Mouse (Mus musculus) T-helper 2 cell (primary cell): ENCODE data around the gene Zgpat.

Experiments used
- in situ Hi-C: fragments of 300-600 bp; cut with MboI, MseI; formaldehyde crosslinking; loops from one replicate; pipeline ENCODE4 v1.15.1; 2025; ENCODE audit warnings: high pct_unique_total_duplicates

Gene Zgpat

DNA sequence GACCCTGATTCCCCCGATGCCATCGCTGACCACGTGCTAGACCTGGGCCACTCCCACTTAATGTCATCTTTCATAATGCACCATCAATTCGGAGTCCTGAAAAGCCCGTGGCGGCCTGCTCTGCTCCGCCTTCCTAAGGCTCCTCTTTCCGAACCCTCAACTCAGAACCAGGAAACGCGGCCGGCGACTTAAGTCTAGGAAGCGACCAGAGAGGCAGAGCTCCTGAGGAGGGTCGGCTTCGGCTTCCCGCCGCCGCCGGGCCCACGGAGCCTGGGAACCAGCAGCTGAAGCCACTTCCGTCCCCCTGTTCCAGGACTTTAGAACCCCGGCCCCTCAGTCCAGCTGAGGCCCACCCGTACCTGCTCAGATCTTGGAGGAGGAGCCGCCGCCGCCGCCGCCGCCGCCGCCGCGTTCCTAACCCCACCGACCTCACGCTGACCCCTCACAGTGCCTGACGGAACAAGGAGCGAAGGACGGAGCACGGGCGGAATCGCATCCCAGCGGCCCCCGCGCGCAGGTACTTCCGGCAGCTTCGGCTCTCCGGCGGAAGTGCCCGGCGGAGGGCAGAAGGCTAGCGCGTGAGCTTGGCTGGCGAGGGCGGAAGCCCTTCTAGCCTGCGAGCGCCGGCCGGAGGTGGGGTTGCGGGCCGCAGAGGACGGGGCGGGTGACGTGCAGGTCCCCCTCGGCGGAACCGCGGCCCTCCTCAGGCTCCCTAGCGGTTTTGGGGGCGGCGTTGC lies at the start of gene Zgpat, which contains the start of gene Arfrp1:
Zgpat (plus strand) TSS at position 69 of the 737 bp plus-strand sequence.
Arfrp1 (minus strand) TSS at position 545 of the 737 bp plus-strand sequence.
- in situ Hi-C loops, result no loop called here

DNA sequence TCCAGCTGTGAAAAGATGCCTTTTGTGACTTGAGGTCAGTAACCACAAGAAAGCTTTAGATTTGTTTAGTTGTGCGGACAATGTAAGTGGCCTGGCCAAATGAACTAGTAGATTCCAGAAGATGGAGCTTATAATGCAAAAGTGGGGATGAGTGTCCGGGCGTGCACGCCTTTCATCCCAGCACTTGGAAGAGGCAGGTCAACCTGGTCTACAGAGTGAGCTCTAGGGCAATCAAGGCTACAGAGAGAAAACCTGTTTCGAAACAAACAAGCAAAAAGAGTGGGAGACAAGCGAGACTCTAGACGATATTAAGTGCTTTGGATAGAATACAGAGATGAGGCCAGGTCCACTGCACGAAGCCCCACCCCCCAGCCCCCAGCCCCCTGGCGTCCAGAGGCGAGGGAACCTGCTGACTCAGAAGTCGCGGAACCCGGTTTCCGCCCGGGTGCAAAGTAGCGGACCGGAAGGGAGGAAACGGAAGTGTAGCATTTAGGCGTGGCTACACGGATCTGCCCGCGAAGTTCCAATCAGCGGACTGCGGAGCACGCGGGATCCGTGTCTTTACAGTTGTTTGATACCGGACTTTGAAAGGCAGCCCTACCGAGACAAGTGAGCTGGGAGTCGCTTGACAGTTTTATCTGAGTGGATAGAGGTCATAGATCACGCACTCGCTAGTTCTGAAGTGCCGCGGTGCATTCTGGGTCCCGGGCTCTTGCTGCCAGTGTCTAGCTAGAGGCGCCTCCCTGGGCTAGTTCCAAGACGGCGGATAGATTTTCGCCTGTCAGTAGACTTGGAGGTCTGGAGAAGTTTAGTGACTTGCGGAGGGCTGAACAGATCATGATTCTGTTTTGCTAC lies 45.3 kb upstream of the Zgpat start, which contains the start of gene Rtel1:
Rtel1 (plus strand) TSS at position 492 of the 855 bp plus-strand sequence.
- in situ Hi-C loops, result no loop called here

DNA sequence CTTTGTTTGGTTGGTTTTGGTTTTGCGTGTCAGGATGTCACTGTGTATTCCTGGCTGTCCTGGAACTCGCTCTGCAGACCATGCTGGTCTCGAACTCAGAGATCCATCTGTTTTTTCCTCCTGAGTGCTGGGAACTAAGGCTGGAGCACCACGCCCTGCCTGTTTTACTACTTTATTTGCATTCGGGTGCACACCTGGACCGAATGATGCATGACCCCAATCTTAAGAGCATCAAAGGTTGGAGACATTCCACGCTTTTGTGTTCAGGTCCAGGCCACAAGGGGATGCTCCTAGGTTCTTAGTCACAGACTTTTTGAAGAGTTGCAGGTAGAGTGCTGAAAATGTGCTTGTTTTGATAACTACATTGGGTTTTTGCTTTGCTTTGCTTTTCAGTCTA lies 44.6 kb upstream of the Zgpat start:
- in situ Hi-C loops, result no loop called here

- in situ Hi-C loops, result no loop called here
Observed at GRCm38 (mm10) chr2:181322136-181322535, 42.6 kb upstream of the Zgpat start.

DNA sequence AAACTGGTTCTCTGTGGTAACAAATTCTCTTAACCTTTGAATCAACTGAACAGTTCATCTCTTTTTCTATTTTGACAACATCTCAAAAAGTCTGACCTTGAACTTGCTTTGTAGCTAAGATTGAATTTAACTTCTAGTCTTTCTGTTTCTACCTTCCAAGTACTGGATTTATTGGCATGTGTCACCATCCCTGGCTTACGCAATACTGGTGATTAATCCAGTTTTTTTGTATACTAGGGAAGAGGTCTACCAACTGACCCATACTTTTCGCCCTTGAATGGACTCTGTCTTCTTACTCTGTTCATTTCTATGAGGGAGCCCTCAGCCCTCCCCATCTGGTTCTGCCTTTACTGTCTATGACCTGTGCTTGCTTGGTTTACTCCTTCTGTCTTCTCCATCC lies 38.6 kb upstream of the Zgpat start:
- in situ Hi-C loops, result no loop called here

GRCm38 (mm10) chr2:181332542-181332941 lies 32.2 kb upstream of the Zgpat start:
- in situ Hi-C loops, result no loop called here

- in situ Hi-C loops, result no loop called here
Observed at GRCm38 (mm10) chr2:181334023-181334422, 30.7 kb upstream of the Zgpat start.

DNA sequence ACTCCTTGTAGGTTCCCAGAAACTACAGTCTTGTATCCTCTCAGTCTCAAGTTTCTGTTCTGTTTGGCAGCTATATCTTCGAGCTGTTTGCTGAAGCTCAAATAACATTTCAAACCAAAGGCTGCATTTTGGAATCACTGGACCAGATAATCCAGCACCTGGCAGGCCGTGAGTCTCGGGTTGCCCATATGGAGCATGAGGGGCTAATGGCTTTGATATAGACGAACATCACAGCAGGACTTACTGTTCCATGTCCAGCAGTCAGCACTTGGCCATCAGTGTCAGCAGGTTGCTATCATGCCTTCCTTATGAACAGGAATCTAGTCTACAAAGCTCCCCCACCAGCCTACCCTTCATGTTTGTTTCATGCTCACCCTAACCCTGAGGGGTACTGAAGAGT lies 24.3 kb upstream of the Zgpat start:
- in situ Hi-C loops, result no loop called here

- in situ Hi-C loops, result no loop called here
Observed at GRCm38 (mm10) chr2:181342766-181343165, 22.0 kb upstream of the Zgpat start.

- in situ Hi-C loops, result no loop called here
Observed at GRCm38 (mm10) chr2:181356780-181357179, 7.9 kb upstream of the Zgpat start.

- in situ Hi-C loops, result no loop called here
Observed at GRCm38 (mm10) chr2:181363946-181364345, 782 bp upstream of the Zgpat start.

GRCm38 (mm10) chr2:181364487-181364859 lies 255 bp upstream of the Zgpat start:
- in situ Hi-C loops, result no loop called here

DNA sequence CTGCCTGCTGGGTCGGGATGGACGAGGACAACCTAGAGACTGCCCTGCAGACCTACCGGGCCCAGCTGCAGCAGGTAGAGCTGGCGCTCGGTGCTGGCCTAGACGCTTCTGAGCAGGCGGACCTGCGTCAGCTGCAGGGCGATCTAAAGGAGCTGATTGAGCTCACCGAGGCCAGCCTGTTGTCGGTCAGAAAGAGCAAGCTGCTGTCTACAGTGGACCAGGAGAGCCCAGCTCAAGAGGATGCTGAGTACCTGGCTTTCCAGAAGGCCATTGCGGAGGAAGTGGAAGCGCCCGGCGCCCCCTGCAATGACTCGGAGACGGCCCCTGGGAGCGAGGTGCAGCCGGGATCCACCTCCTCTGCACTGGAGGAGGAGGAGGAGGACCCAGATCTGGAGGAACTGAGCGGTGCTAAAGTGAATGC lies 937 bp downstream of the Zgpat start:
- in situ Hi-C loops, result no loop called here

- in situ Hi-C loops, result no loop called here
Observed at GRCm38 (mm10) chr2:181370001-181370400, 5.3 kb downstream of the Zgpat start.

DNA sequence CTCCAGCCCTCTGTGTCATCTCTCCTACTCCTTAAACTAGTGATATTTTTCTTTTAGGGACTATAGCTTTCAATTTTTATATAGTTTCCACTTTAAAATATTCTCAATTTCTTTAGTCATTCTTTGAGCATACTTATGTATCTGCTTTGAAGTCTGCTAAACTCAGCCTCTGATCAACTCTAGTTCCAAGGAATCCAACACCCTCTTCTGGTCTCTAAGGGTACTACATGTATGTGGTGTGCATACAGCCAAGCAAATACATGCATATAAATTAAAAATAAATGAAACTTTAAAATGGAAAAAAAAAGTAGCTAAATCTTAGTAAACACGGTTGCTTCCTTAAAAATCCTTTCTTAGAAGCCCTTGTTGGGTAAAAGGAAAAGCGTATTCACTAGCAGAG lies 11.1 kb downstream of the Zgpat start:
- in situ Hi-C loops, result loop anchor here (25.0 kb wide), 1 partner anchor 112 kb away; the partner anchor contains the start of genes Abhd16b and Tpd52l2

DNA sequence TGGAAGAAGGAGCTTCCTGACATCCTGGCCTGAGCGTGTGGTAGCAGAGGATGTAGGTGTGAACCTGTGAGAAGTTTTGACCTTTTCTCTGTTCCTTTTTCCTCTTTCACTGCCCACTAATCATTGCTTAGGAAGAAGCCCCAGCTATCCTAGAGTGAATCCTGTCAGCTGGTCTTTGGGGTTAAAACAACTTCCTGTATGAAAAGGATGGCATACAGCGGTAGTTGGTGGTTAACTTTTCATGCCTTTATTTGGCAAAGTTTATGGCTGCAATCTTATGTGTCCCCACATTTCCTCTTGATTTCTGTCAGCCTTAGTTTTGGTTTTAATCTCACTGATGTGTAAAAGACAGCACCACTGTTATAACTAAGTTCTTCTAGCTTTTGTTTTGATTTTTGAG lies 12.5 kb downstream of the Zgpat start:
- in situ Hi-C loops, result loop anchor here (25.0 kb wide), 1 partner anchor 110 kb away; the partner anchor contains the start of genes Abhd16b and Tpd52l2

GRCm38 (mm10) chr2:181378701-181379100 lies 14.0 kb downstream of the Zgpat start:
- in situ Hi-C loops, result loop anchor here (25.0 kb wide), 1 partner anchor 109 kb away; the partner anchor contains the start of genes Abhd16b and Tpd52l2

GRCm38 (mm10) chr2:181379778-181380177 lies 15.1 kb downstream of the Zgpat start, which contains the start of gene Lime1:
Gene Lime1, plus strand, starts transcription at chr2:181380078.
- in situ Hi-C loops, result loop anchor here (25.0 kb wide), 1 partner anchor 108 kb away; the partner anchor contains the start of genes Abhd16b and Tpd52l2

DNA sequence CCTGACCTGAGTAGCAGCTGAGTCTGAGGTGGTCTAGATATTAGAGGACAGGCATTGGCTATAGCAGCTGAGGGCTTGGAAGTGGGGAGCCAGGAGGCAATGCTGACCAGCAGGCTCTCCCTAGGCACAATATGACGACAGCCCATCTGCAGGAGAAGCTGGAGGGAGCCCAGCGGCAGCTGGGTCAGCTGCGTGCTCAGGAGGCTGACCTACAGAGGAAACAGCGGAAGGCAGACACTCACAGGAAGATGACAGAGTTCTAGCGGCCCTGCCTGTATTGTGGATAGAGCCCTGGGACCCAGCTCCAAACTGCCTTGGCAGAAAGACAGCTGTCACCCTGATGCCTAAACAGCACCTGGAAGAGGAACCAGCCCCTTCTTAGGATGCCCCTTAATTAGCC lies 15.5 kb downstream of the Zgpat start:
- in situ Hi-C loops, result loop anchor here (25.0 kb wide), 1 partner anchor 107 kb away; the partner anchor contains the start of genes Abhd16b and Tpd52l2

- in situ Hi-C loops, result loop anchor here (25.0 kb wide), 1 partner anchor 106 kb away; the partner anchor contains the start of genes Abhd16b and Tpd52l2
Observed at GRCm38 (mm10) chr2:181381107-181381506, 16.4 kb downstream of the Zgpat start.

DNA sequence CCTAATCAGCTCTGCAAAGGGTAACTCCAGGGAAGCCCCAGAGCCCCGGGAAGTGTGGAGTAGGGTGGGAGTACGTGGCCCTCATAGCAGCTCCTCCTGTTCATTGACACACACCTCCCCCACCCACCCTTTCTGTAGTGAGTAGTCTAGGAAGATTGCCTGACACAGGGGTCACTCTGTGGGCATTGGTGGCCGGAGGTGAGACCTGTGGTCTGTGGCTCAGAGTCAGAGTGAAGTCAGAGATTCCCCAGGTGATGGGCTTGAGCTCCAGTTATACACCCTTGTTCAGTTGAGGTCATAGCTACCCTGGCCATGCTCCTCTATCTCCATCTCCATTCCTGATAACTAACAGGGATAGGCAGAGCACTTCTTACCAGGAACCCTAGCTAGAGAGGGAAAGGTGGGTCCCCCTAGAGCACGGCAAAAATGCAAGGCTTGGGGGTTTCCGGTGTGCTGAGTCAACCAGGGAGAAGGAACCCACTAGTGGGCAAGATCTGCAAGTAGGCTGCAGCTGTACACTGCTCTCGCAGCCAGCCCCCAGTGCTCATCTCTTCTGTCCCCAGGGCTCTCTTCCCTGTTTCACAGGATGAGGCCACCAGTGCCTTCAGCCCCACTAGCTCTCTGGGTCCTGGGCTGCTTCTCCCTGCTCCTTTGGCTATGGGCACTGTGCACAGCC lies 17.0 kb downstream of the Zgpat start:
- in situ Hi-C loops, result loop anchor here (25.0 kb wide), 1 partner anchor 106 kb away; the partner anchor contains the start of genes Abhd16b and Tpd52l2
